Mouse (Mus musculus) erythroblast, adult 5-6 weeks (primary cell): Measurements from ENCODE around the gene Sft2d1. TPM values are rescaled to one million over a fixed set of nuclear protein-coding genes. Genes with fewer than 3 reads are reported as not detected.

ENCODE experiments used
- ATAC-seq: replicated peaks from 2 replicates; pipeline ENCODE4 v1.8.0; 2016; ENCODE audit warnings: moderate number of reproducible peaks, mild to moderate bottlenecking, moderate TSS enrichment, inconsistent platforms; ENCODE audit not compliant: poor library complexity, low FRiP score, severe bottlenecking
- total RNA-seq, 2 experiments: library from RNA; stranded (forward) in 1 of 2; stranded (reverse) in 1 of 2; fragments of 150-400 nt in 1 of 2; fragments of 200-764, 138-1000 nt in 1 of 2; gene quantifications; 2 replicates each; pipeline versions ENCODE4 v1.2.3 to v1.2.4; 2015 to 2017; ENCODE audit warnings: low replicate concordance in 2 of 2

Gene Sft2d1
- total RNA-seq, 2 experiments from 2014 or later, result 8.0 to 94.7 TPM

DNA sequence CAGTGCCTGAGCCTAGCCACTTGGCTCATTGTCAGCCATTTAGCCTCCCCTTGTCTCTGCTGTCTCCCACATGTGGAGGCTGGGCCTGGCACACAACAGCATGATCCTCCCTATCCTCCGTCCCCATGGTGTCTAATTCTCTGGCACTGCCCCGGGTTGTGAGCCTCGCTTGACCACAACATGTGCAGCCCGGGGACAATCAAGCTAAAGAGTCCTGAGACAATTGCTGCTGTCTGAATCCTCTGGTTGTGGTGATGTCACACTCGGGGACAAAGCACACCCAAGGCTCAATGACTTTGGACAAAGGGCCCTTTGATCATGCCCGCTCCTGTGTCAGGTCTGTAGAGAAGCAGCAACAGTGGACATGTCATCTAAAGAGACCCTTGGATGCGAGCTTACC lies 40.2 kb downstream of the Sft2d1 start:
- no peak for ATAC-seq

DNA sequence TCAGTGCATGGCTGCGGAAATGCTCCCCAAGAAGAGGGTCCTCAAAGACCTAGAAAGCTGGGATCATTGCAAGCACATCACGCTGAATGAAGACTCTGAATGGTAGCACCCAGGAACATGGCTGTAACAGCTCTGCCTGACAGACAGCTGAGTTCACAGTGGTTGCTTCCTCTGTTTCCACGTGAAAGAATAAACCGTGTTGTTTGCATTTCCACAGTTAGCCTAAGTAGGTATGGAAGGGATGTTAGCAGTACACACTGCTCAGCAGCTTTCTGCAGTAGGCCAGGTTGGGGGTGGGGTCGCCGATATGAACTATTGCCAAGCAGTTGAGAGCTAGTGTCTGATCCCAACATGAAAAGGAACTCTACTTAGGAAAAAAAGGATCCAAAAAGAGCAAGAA lies 44.8 kb downstream of the Sft2d1 start, which contains the start of gene T2:
TSS of gene T2 (plus strand) at position 301 of the 400 bp plus-strand sequence.
- ATAC-seq, result no peak

DNA sequence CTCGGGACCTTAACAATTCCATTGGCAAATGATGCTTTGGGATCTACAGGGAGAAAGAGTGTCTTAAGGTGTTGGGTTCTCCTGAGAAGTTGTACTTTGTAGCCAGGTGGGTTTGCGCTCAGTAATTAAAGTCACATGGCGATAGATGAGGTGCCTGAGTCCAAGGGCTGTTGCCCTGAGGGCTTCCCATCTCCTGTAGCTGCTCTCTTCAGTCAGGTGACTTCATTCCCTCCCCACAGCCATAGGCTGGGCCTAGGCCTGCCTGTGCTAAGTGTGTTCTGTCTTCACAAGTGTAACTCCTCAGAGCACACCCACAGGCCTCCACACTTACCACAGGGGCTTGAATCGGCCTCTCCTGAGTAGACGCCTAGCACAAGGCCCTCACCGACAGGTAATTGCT lies 46.6 kb downstream of the Sft2d1 start:
- ATAC-seq, result no peak

DNA sequence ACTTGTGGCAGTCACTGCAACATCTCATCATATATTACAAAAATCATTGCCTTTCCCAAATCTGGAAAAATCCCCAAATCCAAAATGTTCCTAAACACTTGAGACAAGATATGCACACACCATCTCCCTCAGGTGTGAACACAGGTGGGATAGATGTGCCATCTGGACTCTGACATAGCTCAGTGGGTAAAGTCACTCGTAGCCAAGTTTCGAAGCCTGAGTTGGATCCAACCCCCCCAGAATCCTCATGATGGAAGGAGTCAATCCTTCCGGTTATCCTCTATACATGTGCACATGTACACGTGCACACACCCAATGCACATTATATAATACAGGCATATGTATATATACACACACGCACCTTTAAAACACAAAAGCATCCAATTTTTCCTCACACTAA lies 50.0 kb downstream of the Sft2d1 start:
- ATAC-seq, result no peak

DNA sequence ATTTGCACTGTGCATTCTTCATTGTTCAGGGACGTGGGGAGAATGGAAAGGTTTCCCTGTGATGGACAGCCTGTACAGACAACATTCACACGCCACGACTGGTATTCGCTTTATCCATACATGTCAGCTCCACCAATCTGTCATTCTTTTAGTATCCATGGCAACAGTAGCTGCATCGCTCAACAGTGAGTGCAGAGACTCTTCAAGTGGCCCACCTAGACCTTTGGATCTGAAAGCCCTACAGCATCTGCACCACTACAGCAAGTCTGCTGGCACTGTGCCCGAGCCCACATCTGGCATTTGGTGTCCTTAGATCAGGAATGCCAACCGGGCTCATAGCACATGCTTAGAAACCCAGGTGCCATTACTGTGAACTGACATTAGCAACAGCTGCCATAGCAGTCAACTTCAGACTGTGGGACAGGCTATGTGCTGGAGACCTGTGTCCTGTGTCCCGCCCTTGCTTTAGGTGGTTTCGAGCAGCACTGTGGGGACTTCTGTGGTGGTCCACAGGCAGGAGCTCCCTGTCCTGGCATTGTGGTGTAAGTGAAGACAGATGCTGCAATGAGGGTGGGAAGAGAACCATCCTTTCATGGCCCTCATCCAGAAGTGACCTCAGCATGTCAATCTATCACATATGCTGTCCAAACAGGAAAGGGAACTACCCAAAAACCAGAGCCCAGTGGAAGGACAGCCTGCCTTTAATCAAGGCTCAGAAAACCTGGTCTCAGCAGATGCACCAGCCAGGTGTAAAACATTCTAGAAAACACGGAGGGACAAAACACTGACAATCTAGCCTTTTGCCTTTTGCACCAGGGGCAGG lies 50.6 kb downstream of the Sft2d1 start:
- ATAC-seq, result no peak

DNA sequence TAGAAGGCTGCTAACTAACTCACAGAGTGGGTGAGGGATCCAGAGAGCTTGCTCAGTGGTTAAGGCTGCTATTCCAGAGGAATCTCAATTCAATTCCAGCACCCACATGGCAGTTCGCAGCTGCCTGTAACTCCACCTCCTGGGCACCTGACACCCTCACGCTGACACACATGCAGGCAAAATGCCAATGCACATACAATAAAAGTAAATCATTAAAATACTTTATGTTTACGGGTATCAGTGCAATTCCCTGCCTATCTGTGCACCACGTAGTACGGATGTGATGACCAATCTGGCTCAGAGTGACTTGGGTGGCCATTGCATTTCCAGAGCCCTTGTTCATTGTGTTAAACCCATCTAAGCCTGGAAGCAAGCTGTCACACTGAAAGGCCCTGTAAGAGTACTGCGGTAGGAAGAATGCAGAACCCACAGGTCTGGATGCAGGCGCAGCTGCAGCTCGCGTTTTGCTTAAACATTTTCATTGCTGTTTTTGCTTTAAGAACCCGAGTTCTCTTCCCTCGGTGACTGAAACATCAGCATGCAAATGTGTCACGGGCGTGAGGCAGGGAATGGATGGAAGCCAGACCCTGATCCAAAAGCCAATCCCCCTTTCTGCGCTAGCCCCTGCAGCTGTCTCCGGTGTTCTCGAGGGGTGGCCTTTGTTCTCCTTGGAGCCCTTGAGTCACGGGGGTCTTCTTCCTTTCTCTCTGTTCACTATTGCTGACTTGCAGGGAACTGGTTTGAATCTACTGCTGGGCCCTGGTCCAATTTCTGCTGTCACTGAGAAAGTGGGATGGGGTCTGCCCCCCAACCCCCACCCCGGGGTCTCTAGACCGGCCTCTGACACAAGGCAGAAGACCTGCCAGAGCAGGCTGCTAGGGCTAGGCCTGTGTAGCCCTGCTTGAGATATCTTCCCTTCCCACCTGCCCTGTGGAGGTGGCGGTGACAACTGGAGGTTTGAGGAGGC lies 56.9 kb downstream of the Sft2d1 start:
- ATAC-seq, result no peak

DNA sequence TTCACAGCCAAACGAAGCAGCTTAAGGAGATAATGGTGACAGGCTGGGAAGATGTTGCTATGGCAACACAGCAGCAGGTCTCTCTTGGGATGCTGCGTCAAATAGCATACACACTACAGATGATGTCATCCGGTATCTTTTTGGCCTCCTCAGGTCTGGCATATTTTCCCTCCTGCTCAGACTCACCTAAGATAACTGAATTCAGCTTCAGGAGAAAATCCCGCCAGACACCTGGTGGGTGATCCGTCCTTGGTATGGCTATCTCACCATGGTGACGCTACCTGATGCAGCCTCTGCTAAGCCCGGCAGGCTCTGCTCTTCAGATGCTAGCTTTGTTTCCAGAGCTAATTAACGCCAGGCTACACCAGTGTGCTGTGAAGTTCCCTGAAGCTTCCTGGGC lies 57.7 kb downstream of the Sft2d1 start:
- no peak for ATAC-seq

DNA sequence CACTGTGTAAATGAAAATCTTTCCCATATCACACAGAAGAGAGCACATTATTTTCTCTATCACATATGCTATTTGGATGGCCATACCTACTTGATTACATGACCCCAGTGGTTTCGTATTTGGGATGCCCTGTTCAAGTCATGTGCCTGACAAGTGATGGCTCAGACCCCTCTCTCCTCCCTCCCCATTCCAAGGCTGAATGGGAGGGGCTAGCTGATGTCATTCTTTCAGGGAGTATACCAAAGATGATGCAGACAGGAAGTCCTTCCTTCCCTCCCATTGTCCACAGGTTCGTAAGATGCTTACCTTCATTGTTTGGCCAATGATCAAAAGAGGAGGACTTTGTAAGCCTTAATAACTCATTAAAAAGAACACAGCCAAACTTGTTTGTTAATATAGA lies 58.3 kb downstream of the Sft2d1 start:
- ATAC-seq, result no peak

DNA sequence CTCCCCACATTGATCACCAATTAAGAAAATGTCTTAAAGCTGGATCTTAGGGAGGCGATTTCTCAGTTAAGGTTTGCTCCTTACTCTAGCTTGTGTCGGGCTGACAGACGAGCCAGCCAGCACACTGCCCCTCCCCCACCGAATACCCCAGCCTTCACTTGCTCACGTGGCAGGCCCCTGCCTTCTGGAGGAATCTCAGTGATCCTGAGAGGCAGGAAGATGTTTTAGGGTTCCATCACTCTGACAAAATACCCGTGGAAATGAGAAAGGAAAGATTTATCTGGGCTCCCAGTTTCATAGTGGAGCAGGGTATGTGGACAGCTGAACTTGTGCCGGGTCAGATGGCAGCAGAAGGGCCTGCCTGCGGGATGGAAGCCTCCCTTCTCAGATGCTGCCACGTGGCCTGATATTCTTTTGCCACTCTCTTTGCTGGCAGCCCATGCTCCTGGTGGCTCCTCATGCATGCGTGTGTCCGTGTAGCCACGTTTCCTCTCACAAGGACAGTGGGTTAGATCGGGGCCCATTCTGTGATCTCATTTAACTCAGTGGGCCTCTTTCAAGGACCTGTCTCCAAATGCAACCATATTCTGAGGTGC lies 59.8 kb downstream of the Sft2d1 start:
- ATAC-seq, result no peak

DNA sequence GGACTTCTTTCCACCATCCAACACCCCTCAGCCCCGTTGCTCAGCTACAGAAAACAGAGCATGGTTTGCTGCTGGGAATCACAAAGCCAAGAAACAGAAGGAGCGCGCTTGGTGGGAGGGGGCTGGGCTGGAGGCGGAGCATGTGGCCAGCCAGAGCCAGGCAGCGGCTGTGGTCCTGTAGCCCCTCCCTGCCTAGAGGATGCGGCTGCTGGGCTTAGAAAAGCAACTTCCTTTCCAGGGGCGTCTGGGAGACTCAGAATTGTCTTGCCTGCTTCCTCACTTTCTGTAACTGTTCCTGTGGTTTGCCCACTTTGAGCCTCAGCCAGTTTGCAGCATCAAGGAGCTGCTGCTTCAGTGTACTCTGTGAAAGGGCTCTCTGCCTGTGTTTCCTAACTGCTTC lies 60.9 kb downstream of the Sft2d1 start:
- ATAC-seq, result 0 out of 2 replicates have a peak, but pooled peaks have one; percentile 27

DNA sequence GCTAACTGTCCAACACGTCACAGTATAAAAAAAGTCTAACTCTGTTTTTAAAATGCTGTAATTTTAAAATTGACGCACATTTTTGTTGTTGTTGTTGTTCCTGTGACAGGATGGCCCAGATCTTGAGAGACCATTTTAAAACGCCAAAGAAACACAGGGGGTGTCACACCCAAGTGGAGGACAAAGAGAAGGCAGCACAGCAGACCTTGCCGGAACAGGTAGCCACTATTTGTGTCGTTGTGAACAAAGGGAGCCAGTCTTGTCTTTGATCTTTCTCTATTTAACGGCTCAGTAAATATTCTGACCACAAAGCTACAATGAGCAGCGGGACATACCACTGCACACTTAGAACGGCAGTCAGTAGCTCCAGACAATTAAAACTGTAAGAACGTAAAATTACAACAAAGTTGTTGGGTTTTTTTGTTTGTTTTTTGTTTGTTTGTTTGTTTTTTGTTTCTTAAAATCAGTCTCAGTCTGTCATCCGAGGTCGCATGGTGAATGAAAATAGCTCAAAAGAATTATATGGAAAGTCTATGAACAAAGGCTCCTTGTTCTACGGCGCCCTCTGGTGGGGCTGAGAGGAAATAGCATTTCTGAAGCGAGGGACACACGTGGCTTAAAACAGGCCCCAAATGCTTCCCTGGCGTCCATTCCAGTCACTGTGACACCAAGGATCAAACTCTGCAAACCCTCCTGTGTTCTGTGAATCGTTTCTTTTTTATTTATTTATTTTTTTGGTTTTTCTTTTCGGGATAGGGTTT lies 61.6 kb downstream of the Sft2d1 start:
- ATAC-seq, result peak; percentile 77

Other genes starting within 250 kb of the Sft2d1 start
- not detected in 2 replicates for gene Gm49673, start 163.3 kb upstream of the Sft2d1 start, total RNA-seq (2015; ENCODE audit: low replicate concordance)
- not detected in 2 replicates for gene Gm49673, start 163.3 kb upstream of the Sft2d1 start, total RNA-seq (2017; ENCODE audit: low replicate concordance)
- 19.9 and 30.9 TPM in 2 replicates for gene Rnaset2a, start 163.0 kb upstream of the Sft2d1 start, total RNA-seq (2015; ENCODE audit: low replicate concordance)
- 5.0 and 8.8 TPM in 2 replicates for gene Rnaset2a, start 163.0 kb upstream of the Sft2d1 start, total RNA-seq (2017; ENCODE audit: low replicate concordance)
- gene Fgfr1op, start 145.6 kb upstream of the Sft2d1 start, total RNA-seq (2015; ENCODE audit: low replicate concordance), result 6.7 and 7.9 TPM in 2 replicates
- gene Fgfr1op, start 145.6 kb upstream of the Sft2d1 start, total RNA-seq (2017; ENCODE audit: low replicate concordance), result 5.4 and 6.3 TPM in 2 replicates
- gene Ccr6, start 75.1 kb upstream of the Sft2d1 start, total RNA-seq (2015; ENCODE audit: low replicate concordance), result not detected in 2 replicates
- not detected in 2 replicates for gene Ccr6, start 75.1 kb upstream of the Sft2d1 start, total RNA-seq (2017; ENCODE audit: low replicate concordance)
- 46.5 and 65.0 TPM in 2 replicates for gene Mpc1, start 28.2 kb upstream of the Sft2d1 start, total RNA-seq (2015; ENCODE audit: low replicate concordance)
- gene Mpc1, start 28.2 kb upstream of the Sft2d1 start, total RNA-seq (2017; ENCODE audit: low replicate concordance), result 21.7 and 52.1 TPM in 2 replicates
- gene Prr18, start 26.4 kb downstream of the Sft2d1 start, total RNA-seq (2015; ENCODE audit: low replicate concordance), result 0.42 TPM in 1 of 2 replicates, not detected in the other
- not detected in 2 replicates for gene Prr18, start 26.4 kb downstream of the Sft2d1 start, total RNA-seq (2017; ENCODE audit: low replicate concordance)
- not detected in 2 replicates for gene T2, start 44.9 kb downstream of the Sft2d1 start, total RNA-seq (2015; ENCODE audit: low replicate concordance)
- not detected in 2 replicates for gene T2, start 44.9 kb downstream of the Sft2d1 start, total RNA-seq (2017; ENCODE audit: low replicate concordance)
- not detected in 2 replicates for gene T, start 123.3 kb downstream of the Sft2d1 start, total RNA-seq (2015; ENCODE audit: low replicate concordance)
- gene T, start 123.3 kb downstream of the Sft2d1 start, total RNA-seq (2017; ENCODE audit: low replicate concordance), result not detected in 2 replicates
- gene Pde10a, start 214.3 kb downstream of the Sft2d1 start, total RNA-seq (2015; ENCODE audit: low replicate concordance), result 0.63 and 0.77 TPM in 2 replicates
- gene Pde10a, start 214.3 kb downstream of the Sft2d1 start, total RNA-seq (2017; ENCODE audit: low replicate concordance), result 0.42 TPM in 1 of 2 replicates, not detected in the other